Mouse (Mus musculus) layer of hippocampus, adult 2 months (tissue): Measurements from ENCODE around the gene Asic2. TPM values are rescaled to one million over a fixed set of nuclear protein-coding genes. Genes with fewer than 3 reads are reported as not detected.
A peak's percentile ranks its signal among the peaks of the same experiment; 100 is the strongest.

Source experiments
- DNase-seq, 2 experiments: peaks; one replicate each; pipeline ENCODE4 v3.0.0; 2022; ENCODE audit warnings: low spot score in 2 of 2
- H3K27ac ChIP-seq: fragments of 200-600 bp; 2 replicates; pipeline ENCODE4 v1.8.1; 2022
- H3K4me3 ChIP-seq: fragments of 200-600 bp; 2 replicates; pipeline ENCODE4 v1.8.1; 2022; ENCODE audit warnings: mild to moderate bottlenecking
- CTCF ChIP-seq: fragments of 200-600 bp; conservative IDR thresholded peaks from 2 replicates; pipeline ENCODE4 v1.8.1; 2022; ENCODE audit warnings: antibody characterized with exemption, mild to moderate bottlenecking, moderate library complexity
- long read RNA-seq, 2 experiments: library from polyadenylated mRNA; stranded (forward); transcript quantifications; one replicate each; pipeline ENCODE4 v2.0.0; 2021; ENCODE audit warnings: borderline mapping rate in 2 of 2
- total RNA-seq, 2 experiments: library from RNA; stranded (reverse); gene quantifications; 2 replicates each; pipeline ENCODE4 v1.2.3; 2021

The Asic2 gene
- 10 to 100 TPM; 58.5 to 65.6 TPM for total RNA-seq
- long read RNA-seq, experiment 1, transcript Asic2-201 (10 exons, 3,436 nt), result major isoform, 28 of 45 reads
- long read RNA-seq, experiment 1, partial matches to known transcripts, result 2 of 45 reads
- long read RNA-seq, experiment 1, other reads (novel, unspliced or antisense), result 15 of 45 reads
- long read RNA-seq, experiment 2, transcript Asic2-201 (10 exons, 3,436 nt), result major isoform, 41 of 70 reads
- long read RNA-seq, experiment 2, partial matches to known transcripts, result 8 of 70 reads
- long read RNA-seq, experiment 2, other reads (novel, unspliced or antisense), result 21 of 70 reads

- peak; percentile 52 to 69 for DNase-seq
- Histone ChIP-seq H3K4me3 (peak within 1 kb of the TSS; percentile 61), H3K27ac (peak within 1 kb of the TSS; percentile 58)
- TF ChIP-seq CTCF, result no peak
Measured at GRCm38 (mm10) chr11:81968401-81968881, at the start of gene Asic2. Gene Asic2 (minus strand): TSS chr11:81968457.

- DNase-seq, result no peak
- H3K27ac ChIP-seq, result no peak overlapping the region
- no peak for TF ChIP-seq CTCF
- no peak overlapping the region for H3K4me3 ChIP-seq
Measured at GRCm38 (mm10) chr11:82016181-82016780, 48.0 kb upstream of the Asic2 start.

DNA sequence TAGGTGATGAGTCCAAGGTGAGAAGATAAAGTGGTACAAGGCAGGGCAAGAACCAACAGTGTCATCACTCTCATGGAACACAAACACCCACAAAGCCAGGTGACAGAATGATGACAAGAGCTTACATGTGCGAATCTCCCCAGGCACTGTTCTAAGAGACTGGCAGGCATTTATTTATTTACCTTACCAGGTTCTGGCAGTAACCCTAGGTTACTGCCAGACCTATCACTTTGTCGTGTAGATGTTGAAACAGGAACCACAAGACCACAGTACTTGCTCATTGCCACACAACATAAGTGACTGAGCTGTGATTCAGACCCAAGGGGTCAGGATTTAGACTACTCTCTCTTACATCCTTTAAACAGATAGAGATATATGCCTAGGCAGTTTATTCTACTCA, 46.8 kb upstream of the Asic2 start:
- no peak for DNase-seq
- TF ChIP-seq CTCF, result no peak
- H3K4me3 ChIP-seq, result no peak overlapping the region
- no peak overlapping the region for H3K27ac ChIP-seq

DNA sequence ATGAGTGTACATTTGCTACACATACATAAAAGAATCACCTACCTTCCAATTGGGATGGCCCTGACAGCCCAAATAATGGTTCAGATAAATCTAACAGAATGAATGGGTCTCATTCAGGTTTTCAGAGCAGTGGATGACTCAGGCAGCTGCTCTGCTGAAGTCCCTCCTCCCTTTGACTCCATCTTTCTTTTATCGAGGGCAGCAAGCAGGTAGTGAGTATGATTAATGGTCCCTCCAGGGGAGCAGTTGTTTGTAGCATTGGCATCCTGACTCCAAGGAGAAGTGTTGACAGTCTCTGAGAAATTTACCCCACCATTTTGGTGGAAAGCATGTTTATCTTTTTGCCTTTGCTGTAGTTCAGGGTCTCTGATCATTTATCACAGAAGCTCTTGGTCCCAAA, 45.5 kb upstream of the Asic2 start:
- no peak for TF ChIP-seq CTCF
- DNase-seq, result no peak

DNA sequence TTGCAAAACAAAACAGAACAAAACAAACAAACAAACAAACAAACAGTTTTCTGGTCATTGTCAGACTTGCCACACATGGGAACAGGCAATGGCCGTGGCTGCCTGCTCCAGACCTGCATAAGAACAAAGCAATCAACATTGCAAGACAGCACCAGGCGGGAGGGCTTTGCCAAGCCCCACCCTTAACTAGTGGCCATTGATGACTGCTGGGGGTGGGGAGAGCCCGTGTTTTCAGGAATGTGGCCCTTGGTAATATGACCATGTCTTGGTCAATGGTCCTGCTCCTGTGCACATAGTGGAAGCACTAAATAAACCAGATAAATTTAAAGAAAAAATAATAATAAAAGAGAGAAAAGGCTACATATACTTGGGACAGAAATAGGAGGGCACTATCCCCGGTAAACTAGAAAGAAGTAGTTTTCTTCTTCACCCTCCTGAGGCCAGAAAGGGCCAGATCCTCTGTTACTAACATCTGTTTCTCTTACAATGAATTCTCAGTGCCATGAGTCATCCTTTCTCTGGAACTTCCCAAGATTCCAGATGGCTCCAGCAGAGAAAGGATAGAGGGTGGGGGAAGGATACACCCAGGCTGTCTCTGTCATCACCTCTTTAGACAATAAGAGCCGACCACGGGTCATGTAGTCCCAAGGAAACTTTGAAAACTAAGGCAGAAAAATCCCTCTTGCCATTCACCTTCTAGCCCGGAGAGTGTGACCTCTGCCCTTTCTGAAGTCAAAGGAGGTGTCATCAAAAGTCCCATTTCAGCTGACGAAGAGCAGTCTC, 43.3 kb upstream of the Asic2 start:
- Histone ChIP-seq H3K27ac (no peak overlapping the region), H3K4me3 (no peak overlapping the region)
- no peak for TF ChIP-seq CTCF
- DNase-seq, result no peak

More for the DNA sequence above, 45.5 kb upstream of the Asic2 start:
- no peak overlapping the region for H3K27ac ChIP-seq
- H3K4me3 ChIP-seq, result no peak overlapping the region

DNA sequence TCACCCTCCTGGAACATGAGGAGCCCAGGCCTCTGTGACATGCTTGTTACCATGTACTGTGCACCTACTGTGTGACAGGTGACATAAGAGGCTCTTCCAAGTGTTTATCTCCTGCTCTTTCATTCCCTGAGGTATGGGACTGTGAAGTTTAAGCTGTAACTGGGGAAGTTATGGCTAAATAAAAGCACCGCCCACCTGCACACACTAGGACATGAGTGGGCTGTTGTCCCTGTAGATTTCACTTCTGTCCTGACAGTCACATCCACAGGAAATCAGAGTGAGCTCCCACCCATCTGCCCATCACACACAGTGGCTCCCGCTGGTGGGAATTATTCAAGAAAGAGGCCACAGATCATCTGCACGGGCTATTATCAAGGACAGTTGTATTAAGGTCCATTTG, 41.9 kb upstream of the Asic2 start:
- no peak overlapping the region for H3K4me3 ChIP-seq
- no peak for DNase-seq
- no peak for TF ChIP-seq CTCF
- H3K27ac ChIP-seq, result no peak overlapping the region

DNA sequence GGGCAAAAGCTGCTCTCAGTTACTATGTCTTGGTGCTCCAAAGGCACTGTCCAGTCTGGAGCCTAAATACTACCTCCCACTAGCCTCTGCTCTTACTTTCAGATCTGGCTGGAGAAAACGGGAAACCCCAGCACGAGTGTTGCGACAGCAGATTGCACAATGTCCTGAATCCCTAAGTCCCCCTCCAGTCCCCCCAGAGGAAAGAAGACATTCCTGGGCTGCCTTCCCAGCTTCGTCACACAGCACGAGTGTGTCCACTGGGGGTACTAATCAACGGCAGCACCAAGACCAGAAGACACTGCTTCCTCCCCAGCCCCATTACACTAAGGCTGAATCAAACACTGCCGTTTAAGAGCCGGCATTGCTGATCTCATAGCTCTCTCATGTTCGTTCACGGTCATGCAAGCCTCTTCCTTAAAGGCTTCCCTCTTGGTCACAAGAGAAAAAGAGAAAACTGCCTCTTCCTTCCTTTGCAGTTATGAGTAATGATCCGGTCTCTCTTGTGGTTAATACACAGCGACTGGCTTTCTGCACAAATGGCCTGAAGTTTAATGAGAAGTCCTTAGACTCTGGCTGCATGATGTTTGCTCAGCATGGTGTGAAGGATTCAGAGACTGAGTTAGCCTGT, 38.7 kb upstream of the Asic2 start:
- Histone ChIP-seq H3K4me3 (no peak overlapping the region), H3K27ac (no peak overlapping the region)
- TF ChIP-seq CTCF, result no peak
- DNase-seq, result no peak

- no peak for TF ChIP-seq CTCF
- DNase-seq, result no peak
Measured at GRCm38 (mm10) chr11:82004810-82005209, 36.6 kb upstream of the Asic2 start.

GRCm38 (mm10) chr11:82000581-82000980, 32.3 kb upstream of the Asic2 start:
- Histone ChIP-seq H3K27ac (no peak overlapping the region), H3K4me3 (no peak overlapping the region)
- no peak for TF ChIP-seq CTCF
- no peak for DNase-seq

More at GRCm38 (mm10) chr11:82004810-82005209, 36.6 kb upstream of the Asic2 start:
- Histone ChIP-seq H3K4me3 (no peak overlapping the region), H3K27ac (no peak overlapping the region)

GRCm38 (mm10) chr11:81999469-81999868, 31.2 kb upstream of the Asic2 start:
- H3K4me3 ChIP-seq, result no peak overlapping the region
- no peak for TF ChIP-seq CTCF

DNA sequence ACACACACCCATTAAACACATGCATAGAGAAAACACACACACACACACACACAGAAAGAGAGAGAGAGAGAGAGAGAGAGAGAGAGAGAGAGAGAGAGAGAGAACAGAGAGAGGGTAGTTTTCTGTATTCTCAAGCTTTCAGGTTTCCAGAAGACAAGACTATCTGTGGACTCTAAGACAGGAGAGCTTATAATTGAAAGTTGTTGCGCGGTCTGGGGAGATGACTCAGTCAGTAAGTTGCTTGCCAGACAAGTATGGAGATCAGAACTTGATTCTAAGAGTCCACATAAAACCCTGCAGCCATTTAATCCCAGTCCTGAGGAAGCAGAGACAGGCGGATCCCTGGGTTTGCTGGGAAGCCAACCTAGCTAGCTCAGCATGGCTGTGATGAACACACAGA, 30.4 kb upstream of the Asic2 start:
- Histone ChIP-seq H3K4me3 (no peak overlapping the region), H3K27ac (no peak overlapping the region)
- TF ChIP-seq CTCF, result no peak
- DNase-seq, result no peak

More at GRCm38 (mm10) chr11:81999469-81999868, 31.2 kb upstream of the Asic2 start:
- DNase-seq, result no peak
- H3K27ac ChIP-seq, result no peak overlapping the region

DNA sequence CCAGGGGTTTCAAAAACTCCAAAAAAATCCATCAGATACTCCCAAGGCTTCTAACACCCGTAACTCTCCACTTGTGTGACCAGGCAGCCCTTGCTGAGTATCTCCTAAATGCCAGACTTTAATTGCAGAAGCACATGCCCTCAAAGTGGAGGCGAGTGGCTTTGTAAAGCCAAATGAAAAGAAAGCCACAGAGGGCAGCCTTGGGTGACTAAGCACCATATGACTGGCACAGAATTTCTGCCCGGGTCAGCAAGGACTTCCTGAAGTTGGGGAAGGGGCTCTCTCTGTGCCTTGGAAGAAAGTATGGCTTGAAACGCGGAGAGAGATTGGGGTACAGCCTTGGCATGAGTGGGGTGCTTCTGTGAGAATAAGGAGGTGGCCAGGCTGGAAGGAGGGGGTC, 28.8 kb upstream of the Asic2 start:
- H3K27ac ChIP-seq, result no peak overlapping the region
- H3K4me3 ChIP-seq, result no peak overlapping the region
- DNase-seq, result no peak
- TF ChIP-seq CTCF, result no peak
